Mouse (Mus musculus) layer of hippocampus, adult 9-11 months (tissue): ENCODE measurements around the gene Pih1d1.
"Not testable (repeated sequence)": the region's sequence is repeated elsewhere in the genome, so short reads cannot be mapped to it uniquely, and the experiment has no call there.

Experiments used
- DNase-seq: peaks from one replicate; pipeline ENCODE4 v3.0.0; 2022

The Pih1d1 gene

DNA sequence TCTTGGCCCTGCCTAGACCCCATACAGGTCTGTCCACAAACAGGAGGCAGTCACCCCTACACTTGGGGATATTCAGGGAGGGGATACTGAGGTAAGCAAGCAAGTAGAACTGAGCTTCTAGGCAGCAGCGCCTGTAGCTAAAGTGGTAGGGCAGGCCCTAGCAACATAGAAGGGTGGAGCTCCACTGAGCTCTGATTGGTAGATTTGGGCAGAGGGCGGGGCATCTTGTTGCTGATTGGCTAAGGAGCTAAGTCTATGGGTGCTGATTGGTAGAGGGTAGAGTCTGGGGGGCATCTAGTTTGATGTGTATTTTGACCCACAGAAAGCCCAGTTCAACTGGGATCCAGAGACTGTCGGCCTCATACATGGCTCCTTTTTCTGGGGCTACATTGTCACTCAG lies 15.4 kb downstream of the Pih1d1 start:
- peak; percentile 83 for DNase-seq

DNA sequence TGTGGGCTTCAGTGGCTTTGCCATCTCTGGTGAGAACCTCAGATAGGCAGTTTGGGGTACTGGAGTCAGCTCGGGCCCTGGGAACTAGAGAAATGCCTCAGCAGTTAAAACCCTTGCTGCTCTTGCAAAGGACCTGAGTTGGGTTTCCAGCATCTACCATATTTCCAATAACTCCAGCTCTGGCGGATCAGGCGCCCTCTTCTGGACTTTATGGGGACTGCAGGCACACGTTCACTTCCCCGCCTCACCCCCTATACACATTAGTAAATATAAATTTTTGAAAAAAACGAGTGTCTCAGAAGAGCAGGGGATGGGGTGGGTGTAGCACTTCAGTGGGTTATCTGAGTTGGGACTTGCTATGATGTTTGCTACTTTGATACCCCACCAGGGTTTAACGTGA lies 18.9 kb downstream of the Pih1d1 start:
- no peak for DNase-seq

DNA sequence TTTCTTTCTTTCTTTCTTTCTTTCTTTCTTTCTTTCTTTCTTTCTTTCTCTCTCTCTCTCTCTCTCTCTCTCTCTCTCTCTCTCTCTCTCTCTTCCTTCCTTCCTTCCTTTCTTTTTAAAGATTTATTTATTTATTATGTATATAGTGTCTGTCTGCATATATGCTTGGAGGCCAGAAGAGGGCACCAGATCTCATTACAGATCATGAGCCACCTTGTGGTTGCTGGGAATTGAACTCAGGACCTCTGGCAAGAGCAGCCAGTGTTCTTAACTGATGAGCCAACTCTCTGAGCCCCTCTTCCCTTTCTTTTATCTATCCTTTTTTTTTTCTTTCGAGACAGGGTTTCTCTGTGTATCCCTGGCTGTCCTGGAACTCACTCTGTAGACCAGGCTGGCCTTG lies 19.7 kb downstream of the Pih1d1 start:
- not testable (repeated sequence) for DNase-seq

DNA sequence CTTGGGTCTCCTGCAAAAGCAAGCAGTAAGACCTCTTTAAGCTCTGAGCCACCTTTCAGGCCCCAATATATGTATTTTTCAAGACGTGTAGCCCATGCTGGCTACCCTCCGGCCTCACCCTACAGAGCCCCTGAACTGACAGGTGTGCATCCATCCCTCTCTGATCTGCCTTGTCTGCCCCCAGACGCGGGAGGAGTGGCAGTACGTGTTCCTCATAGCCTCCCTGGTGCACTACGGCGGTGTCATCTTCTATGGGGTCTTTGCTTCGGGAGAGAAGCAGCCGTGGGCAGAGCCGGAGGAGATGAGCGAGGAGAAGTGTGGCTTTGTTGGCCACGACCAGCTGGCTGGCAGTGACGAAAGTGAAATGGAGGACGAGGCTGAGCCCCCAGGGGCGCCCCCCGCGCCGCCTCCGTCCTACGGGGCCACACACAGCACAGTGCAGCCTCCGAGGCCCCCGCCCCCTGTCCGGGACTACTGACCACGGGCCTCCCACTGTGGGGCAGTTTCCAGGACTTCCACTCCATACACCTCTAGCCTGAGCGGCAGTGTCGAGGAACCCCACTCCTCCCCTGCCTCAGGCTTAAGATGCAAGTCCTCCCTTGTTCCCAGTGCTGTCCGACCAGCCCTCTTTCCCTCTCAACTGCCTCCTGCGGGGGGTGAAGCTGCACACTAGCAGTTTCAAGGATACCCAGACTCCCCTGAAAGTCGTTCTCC lies 20.6 kb downstream of the Pih1d1 start:
- no peak for DNase-seq

DNA sequence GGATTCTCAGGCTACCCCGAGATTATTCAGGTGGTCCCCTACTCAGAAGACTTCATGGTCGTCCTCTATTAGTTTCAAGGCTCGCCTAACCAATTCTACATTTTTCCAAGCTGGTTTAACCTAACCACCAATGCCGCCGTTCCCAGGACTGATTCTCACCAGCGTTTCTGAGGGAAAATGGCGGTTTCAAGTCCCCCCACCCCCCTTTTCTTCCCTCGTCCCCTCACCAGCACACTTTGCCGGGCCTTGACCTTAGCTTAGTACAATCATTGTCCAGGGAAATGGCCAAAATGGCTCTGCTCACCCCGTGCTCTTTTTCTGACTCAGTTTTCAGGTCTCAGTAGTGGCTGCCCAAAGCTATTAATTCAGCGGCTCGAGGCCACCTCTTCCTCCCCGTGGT lies 21.3 kb downstream of the Pih1d1 start:
- DNase-seq, result no peak

DNA sequence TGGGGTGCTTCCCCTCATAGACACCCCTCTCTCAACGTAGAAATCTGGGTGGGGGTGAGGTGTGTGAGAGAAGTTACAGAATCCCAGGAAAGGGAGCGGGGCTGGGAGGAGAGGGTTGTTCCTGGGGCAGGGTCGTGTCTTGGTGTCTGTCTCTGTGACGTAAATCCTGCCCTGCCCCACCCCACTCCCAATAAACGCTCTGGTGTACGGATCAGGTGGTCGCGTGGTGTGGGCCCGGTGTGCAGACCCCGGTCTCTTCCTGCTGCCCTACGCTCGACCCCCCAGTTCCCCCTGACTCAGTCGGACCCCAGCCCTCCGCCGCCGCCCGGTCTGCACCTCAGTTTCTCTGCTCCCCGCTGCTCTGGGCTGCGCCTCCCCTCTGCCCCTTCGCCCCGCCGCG lies 21.8 kb downstream of the Pih1d1 start:
- DNase-seq, result no peak

DNA sequence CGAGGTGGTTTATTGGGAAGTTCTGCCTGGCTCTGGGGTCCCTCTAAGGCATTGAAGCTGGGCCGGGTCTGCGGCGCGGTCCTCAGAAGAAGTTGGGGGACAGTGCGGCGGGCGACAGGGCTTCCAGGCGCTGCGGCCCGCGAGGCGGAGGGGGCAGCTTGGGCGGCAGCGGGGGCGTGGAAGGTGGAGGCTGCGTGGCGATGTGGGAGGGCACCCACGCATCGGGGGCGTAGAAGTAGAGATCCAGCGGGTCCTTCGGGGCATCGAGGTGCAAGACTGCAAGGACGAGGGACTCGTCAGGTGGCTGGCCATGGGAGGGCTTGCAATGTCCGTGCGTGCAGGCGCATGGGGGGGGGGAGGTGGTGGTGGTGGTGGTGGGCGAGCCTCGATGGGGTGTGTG lies 22.3 kb downstream of the Pih1d1 start:
- DNase-seq, result no peak

DNA sequence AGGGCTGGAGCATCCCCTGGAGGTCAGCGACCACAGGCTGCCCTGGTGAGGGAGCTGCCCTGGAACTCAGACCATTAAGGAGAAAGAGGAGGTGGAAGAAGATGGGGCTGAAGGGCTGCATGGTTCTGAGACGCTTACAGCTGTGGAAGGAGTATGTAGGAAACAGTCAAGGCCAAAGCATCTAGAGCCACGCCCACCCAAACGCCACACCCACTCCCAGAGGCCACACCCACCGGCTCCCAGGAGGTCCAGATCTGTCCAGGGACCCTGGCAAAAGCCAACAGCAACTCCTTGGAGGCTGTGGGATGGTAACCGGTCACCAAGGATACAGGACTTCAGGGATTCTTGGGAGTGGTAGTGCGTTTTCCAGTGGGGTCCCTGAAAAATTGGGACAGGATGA lies 24.4 kb downstream of the Pih1d1 start:
- no peak for DNase-seq

DNA sequence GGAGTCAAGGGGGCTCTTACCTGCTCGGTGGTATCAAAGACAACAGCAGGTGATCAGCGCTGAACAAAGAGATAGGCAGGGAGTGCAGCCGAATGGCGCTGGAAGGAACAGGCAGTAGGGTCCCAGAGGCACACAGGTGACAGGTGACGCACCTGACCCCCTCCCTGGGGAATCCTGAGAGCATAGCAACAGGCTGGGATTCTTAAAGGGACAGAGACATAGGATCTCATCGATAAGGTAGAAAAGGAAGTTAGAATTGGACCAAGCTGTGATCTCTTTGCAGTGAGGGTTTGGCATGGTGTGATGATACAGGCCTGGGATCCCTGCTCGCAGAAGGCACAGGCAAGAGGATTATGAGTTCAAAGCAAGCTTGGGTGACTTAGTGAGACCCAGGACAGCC lies 25.4 kb downstream of the Pih1d1 start, which contains the start of gene Gfy:
Gene Gfy (minus strand): TSS at position 101 of the 400 bp plus-strand sequence.
- no peak for DNase-seq

DNA sequence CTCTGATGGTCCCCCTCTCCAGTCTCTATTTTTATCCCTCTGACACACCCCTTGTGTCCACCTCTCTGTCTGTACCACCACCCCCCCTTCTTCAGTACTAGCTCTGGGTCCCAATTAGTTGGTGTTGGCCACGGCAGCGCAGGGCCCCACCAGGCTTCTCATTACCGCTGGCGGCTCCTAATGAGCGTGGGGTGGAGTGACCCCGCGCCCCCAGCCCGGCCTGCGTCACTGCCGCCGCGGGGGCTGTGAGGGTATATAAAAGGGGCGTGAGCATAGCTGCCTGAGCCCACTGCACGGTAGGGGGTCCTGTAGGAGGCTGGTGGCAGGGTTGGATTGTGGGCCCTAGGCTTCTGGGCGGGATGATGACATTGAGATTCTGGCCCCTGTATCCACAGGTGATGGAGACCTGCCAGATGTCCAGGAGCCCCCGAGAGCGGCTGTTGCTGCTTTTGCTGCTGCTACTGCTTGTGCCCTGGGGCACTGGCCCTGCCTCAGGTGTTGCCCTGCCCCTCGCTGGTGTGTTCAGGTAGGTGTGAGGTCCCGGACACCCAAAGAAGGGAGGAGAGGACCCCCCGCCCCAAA lies 26.9 kb downstream of the Pih1d1 start, which contains the start of gene Pth2:
Gene Pth2 (plus strand): TSS at position 100 of the 582 bp plus-strand sequence.
- DNase-seq, result no peak

DNA sequence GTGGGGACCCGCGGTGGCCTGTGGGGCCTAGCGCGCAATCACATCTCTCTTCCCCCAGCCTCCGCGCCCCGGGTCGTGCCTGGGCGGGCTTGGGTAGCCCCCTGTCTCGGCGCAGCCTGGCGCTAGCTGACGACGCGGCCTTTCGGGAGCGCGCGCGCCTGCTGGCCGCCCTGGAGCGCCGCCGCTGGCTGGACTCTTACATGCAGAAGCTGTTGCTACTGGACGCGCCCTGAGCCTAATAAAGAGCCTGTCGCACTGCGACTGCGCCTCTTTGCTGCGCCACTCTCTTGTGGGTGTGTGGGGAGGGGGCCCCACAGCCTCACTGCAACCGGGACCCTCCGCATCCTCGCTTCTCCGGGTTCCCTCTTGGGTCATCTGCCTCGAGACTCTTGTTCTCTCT lies 27.4 kb downstream of the Pih1d1 start:
- no peak for DNase-seq

DNA sequence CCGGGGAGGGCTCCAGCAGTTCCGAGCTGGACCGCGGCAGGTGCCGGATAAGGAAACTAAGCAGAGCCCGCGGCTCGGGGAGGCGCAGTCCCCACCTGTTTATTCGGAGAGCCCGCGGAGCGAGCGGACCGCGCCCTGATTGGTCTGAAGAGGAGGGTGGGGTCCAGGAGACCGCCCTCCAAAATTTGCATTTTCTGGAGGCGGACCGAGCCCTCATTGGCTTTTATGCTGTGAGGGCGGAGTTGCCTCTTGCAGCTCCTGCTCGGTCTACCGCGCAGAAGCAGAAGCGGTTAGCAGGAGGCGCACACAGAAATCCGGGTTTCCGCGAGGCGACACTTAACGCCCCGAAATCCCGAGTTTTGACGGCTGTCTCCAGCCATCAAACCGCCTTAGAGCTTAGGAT lies 28.1 kb downstream of the Pih1d1 start:
- DNase-seq, result peak; percentile 90

DNA sequence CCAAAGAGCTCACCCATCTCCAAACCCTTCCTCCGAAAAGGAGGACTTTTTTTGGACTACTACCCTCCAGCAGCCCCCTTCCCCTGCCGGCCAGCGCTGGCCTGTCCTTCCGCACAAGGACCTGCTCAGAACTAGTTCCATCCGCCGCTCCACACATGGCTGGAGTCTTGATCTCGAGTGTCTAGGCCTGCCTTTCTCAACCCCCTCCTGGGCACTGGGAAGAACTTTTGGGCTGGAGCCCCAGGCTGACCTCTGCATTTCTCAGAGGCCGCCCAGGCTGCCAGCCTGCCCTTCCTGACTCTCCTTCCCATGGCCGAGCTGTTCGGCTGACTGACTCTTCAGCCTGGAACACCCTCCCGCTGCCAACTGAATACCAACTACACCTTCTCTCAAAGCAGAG lies 28.5 kb downstream of the Pih1d1 start:
- no peak for DNase-seq

DNA sequence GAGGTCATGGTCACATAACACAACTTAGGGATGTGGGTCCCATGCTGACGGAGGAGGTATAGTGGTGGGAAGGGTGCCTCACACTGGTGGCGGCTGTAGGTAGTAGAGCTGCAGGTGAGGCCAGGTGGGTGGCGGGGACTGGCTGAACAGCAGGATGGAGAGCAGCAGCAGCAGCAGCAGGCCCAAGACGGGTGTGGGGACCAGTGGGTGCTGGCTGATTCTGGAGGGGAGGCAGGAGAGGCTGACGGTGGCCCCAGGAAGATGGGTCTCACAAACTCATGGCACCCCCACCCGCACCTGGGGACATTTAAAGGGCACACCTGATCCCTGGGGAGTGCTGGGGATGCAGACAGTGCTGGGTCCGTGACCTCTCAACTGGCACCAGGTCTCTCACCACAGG lies 29.6 kb downstream of the Pih1d1 start:
- DNase-seq, result no peak

DNA sequence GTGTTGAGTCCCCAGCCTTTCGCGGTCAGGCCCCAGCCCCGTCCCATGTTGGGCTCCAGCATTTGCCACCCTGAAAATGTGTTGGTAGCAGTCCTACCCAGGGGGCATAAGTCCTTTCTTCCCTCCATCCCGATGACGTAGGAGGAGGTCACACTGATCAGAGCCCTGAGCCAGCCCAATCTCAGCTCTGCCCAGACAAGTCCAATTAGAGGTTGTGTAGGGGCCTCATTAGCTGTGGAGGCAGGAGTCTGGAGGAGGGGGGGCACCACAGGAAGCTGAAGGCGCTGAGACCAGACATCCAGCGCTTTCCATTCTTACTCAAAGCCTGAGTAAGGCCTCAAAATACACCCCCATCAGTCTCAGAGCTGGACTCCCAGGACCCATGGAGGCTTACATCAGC lies 31.8 kb downstream of the Pih1d1 start:
- DNase-seq, result no peak

DNA sequence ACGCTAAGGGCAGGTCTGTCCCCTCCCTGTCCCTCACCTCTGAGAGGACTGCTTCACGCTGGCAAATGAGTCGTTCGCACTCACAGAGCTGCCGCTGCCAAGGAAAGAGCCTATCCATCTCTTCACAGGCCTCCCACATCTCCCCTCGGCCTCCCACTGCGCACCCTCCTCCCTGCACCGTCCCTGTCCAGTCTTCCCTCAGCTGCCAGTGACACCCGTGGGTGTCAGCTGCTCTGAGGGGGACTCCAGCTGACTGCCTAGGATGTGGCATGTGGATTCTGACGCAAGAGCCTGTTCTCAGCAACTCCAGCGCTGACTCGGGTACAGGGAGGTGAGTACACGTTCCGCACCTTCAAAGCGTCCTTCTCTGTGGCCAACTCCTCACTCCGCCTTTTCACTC lies 35.5 kb downstream of the Pih1d1 start:
- no peak for DNase-seq

DNA sequence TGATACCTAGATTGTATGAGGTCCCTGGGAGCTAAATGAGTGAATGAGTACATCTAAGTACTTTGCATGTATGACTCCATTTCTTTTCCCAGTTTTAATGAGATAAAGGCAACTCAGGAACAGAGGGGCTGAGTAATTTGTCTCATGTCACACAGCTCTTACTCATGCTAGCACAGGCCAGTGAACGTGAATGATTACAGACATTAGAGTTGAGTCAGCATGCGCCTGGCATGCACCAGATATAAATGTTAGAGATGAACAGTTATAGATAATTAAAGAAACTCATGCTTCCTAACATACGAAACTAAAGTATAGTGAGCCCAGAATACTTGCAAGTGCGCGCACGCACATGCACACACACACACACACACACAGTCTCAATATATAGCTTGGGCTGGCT lies 36.1 kb downstream of the Pih1d1 start:
- no peak for DNase-seq

DNA sequence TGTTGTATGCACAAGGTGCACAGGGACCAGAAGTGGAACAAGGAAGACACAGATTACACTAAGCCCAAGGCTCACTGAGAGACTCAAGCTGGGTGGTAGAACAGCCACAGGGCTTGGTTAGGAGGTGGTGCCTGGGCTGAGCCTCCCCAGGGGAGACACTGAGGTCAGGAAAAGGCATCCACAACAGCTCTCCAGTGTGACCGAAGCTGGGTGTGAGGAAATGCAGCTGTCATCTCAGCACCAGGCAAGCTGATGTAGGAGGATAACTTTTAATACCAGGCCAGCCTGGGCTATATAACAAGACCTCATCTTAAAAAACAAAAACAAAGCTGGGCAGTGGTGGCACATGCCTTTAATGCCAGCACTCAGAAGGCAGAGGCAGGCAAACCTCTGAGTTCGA lies 37.1 kb downstream of the Pih1d1 start:
- DNase-seq, result no peak

DNA sequence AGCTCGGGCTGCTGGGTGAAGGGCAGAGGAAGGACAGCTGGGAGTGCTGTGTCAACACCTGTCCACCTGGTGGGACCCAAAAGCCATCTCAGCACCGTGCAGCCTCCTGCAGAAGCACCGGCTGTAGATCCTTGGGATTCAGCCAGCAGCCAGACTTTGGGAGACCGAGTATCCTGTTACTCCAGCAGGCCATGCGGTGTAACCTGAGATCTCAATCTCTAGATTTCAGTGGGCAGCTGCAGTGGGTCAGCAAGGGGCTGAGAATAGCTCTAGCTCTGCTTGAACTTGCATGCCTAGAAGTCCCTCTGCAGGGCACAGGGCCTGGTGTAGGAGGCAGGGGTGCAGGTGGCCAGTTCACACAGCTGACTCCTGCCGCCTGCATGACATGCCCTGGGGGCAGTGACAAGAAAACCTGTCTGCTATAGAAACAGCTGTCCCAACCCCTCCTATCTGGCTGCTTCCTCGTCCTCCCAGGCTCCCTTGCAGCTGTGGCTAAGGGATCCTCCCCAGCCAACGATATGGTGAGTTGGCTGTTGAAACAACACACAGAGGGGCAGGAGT lies 37.8 kb downstream of the Pih1d1 start:
- DNase-seq, result no peak

DNA sequence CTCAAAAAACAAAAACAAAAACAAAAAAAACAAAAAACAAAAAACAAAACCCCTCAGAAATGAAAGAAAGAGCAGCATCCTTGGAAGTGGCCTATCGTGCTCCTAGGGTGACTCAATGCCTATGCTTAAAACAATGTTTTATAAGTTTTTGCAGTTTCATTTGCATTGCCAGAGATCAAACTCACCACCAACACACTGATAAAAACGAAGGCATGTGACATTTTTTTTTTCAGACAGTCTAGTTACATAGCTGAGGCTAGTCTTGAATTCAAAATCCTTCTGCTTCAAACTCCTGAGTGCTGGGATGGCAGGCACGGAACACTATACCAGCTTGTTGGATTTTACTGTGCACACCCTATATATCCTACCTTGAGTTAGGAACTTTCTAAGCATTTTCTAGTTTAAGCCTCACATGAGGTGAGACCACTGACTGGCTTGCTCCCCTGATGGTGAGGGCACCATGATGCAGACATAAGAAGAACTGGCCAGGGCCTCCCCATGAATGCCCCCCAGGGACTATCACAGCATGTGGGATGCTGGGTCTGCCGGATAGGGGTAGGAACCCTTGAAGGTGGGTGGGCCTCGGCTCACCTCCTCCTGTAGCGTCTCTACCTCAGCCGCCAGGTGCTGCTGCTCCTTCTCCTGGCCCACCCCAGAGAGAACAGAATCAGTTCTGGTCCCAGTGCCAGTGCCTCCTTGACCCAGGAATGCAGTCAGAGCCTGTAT lies 38.6 kb downstream of the Pih1d1 start:
- DNase-seq, result no peak

DNA sequence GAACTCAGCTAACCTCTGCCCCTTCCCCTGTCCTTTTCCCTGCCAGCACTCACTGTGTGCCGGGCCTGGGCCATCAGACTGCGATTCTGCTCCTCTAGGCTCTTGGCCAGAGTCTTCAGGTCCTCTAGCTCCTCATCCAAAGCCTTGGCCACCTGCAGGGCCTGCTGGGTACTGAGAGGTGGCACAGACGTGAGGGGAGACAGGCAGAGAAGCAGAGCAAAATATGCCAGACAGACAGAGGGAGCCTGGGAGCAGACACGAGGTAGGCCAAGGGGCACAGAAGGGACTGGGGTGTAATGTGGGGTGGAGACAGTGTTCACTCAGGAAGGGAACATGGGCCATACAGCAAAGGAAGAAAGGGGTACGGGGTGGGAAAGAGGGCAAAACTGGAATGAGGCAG lies 39.3 kb downstream of the Pih1d1 start:
- no peak for DNase-seq

DNA sequence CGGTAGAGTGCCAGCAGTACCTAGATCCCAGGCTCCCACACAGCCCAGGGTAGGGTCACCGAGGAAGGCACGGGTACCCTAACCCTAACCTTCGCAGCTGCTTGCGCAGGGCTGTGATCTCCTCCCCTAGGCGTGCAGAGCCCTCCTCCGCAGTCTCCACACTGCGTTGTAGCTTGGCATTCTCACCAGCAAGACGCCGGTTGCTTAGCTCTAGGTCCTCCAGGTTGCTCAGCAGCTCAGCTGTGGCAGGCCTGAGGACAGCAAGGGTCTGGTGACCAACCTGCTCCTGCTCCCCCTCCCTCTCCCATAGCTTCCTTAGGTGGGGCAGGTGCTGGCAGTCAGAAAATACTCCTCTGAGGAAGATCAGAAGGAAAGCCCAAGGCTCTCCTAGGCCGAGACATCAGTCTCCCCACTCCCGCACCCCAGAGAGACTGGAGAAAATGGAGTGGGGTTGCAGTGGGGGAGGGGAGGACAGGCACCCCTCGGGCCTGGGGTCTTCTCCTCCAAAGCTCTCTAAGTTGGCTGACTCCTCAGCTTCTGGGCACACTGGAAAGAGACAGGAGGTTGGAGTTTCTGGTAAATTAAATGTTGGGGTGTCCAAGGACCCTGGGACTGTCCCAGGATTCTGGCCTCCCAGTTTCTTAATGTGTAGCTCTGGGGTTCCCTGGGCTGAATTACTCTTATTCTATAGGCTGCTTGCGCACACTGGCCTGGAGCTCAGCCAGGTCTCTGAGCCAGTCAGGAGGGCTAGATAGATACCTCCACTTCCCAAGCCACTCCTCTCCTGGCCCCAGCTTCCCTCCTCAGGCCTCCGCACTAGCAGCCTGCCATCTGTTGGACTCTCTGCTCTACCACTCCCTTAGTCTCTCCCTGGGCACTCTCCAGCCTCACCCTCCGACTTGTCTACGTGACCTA lies 40.0 kb downstream of the Pih1d1 start:
- DNase-seq, result no peak
